Mouse (Mus musculus): ENCODE measurements around the gene Chek2.
A peak's percentile ranks its signal among the peaks of the same experiment; 100 is the strongest.
"Not testable (repeated sequence)": the region's sequence is repeated elsewhere in the genome, so short reads cannot be mapped to it uniquely, and the experiment has no call there.

The Chek2 gene

GRCm38 (mm10) chr5:110839678-110840365 is at the start of gene Chek2, which contains the start of gene Hscb:
Gene Chek2, plus strand, starts transcription at chr5:110839979.
Gene Hscb, minus strand, starts transcription at chr5:110839777.
- DNase-seq (ENCODE audit: low spot score) = peak; percentile 87

- DNase-seq (ENCODE audit: low spot score) = no peak
Observed at GRCm38 (mm10) chr5:110794363-110794762, 45.4 kb upstream of the Chek2 start.

- no peak for DNase-seq (ENCODE audit: low spot score)
Observed at GRCm38 (mm10) chr5:110797696-110798095, 42.1 kb upstream of the Chek2 start.

- no peak for DNase-seq (ENCODE audit: low spot score)
Observed at GRCm38 (mm10) chr5:110801036-110801624, 38.6 kb upstream of the Chek2 start.

- DNase-seq (ENCODE audit: low spot score) = no peak
Observed at GRCm38 (mm10) chr5:110802186-110802585, 37.6 kb upstream of the Chek2 start.

GRCm38 (mm10) chr5:110802809-110803208 is 37.0 kb upstream of the Chek2 start:
- DNase-seq (ENCODE audit: low spot score) = no peak

GRCm38 (mm10) chr5:110804012-110804743 is 35.6 kb upstream of the Chek2 start:
- no peak for DNase-seq (ENCODE audit: low spot score)

GRCm38 (mm10) chr5:110806154-110806553 is 33.6 kb upstream of the Chek2 start:
- no peak for DNase-seq (ENCODE audit: low spot score)

- no peak for DNase-seq (ENCODE audit: low spot score)
Observed at GRCm38 (mm10) chr5:110806676-110807075, 33.1 kb upstream of the Chek2 start.

GRCm38 (mm10) chr5:110807453-110807852 is 32.3 kb upstream of the Chek2 start:
- DNase-seq (ENCODE audit: low spot score) = no peak

- peak; percentile 73 for DNase-seq (ENCODE audit: low spot score)
Observed at GRCm38 (mm10) chr5:110808061-110808631, 31.6 kb upstream of the Chek2 start.

- no peak for DNase-seq (ENCODE audit: low spot score)
Observed at GRCm38 (mm10) chr5:110808821-110809666, 30.7 kb upstream of the Chek2 start.

- peak; percentile 99 for DNase-seq (ENCODE audit: low spot score)
Observed at GRCm38 (mm10) chr5:110809667-110810325, 30.0 kb upstream of the Chek2 start, which contains the start of gene Ulk1. Gene Ulk1, minus strand, starts transcription at chr5:110810097.

GRCm38 (mm10) chr5:110824421-110824820 is 15.4 kb upstream of the Chek2 start:
- no peak for DNase-seq (ENCODE audit: low spot score)

GRCm38 (mm10) chr5:110826781-110827495 is 12.8 kb upstream of the Chek2 start:
- no peak for DNase-seq (ENCODE audit: low spot score)

- DNase-seq (ENCODE audit: low spot score) = no peak
Observed at GRCm38 (mm10) chr5:110827576-110827975, 12.2 kb upstream of the Chek2 start.

GRCm38 (mm10) chr5:110831036-110831720 is 8.6 kb upstream of the Chek2 start:
- no peak for DNase-seq (ENCODE audit: low spot score)

- DNase-seq (ENCODE audit: low spot score) = no peak
Observed at GRCm38 (mm10) chr5:110835959-110836358, 3.8 kb upstream of the Chek2 start.

GRCm38 (mm10) chr5:110838016-110838415 is 1.8 kb upstream of the Chek2 start:
- DNase-seq (ENCODE audit: low spot score) = not testable (repeated sequence)
